Mouse (Mus musculus): Measurements from ENCODE around the gene Olfr1272.
"Not testable (repeated sequence)": the region's sequence is repeated elsewhere in the genome, so short reads cannot be mapped to it uniquely, and the experiment has no call there.

Gene Olfr1272

GRCm38 (mm10) chr2:90292741-90293140 lies at the start of gene Olfr1272:
TSS of gene Olfr1272 (minus strand) at chr2:90292841.
- DNase-seq, result no peak

GRCm38 (mm10) chr2:90321900-90322299 lies 29.3 kb upstream of the Olfr1272 start, which contains the start of gene Gm13769:
TSS of gene Gm13769 (plus strand) at chr2:90322200.
- DNase-seq, result not testable (repeated sequence)

GRCm38 (mm10) chr2:90270932-90271331 lies 21.7 kb downstream of the Olfr1272 start, which contains the start of gene Olfr1271:
TSS of gene Olfr1271 (minus strand) at chr2:90271032.
- DNase-seq, result no peak

- no peak for DNase-seq
Observed at GRCm38 (mm10) chr2:90257492-90257891, 35.1 kb downstream of the Olfr1272 start, which contains the start of gene Olfr142. TSS of gene Olfr142 (minus strand) at chr2:90257592.
